Mouse (Mus musculus): ENCODE results near the gene Ptpre.

- TF ChIP-seq CTCF (IDR thresholded peaks at IDR 0.05; ENCODE audit: low read depth, low read length) (no peak), POLR2A (IDR thresholded peaks at IDR 0.05; ENCODE audit: extremely low read depth, insufficient read depth, low read length) (no peak)
Observed at GRCm38 (mm10) chr7:135653601-135654000, 116.3 kb downstream of the Ptpre start.

Data from liver, adult 2 months (tissue).